Mouse (Mus musculus): ENCODE results near the gene Dcst2. TPM values are rescaled to one million over a fixed set of nuclear protein-coding genes. Genes with fewer than 3 reads are reported as not detected.

The Dcst2 gene
- total and polyA plus RNA-seq, 3 experiments: 0.06 TPM; not detected in 2

Other genes with a start within 250 kb of the Dcst2 start
- gene Pklr, start 225.8 kb upstream of the Dcst2 start, total RNA-seq (2012; rRNA removed): 41.1 and 53.2 TPM in 2 replicates
- 100 to 1,000 TPM; 133 to 185 TPM for gene Pklr, start 225.8 kb upstream of the Dcst2 start, polyA plus RNA-seq (2012; ENCODE audit: insufficient read depth in 1 of 2, insufficient read length in 2 of 2, low read depth in 1 of 2, low replicate concordance in 2 of 2, missing spikeins in 1 of 2)
- 4.0 TPM in 2 replicates for gene Hcn3, start 201.8 kb upstream of the Dcst2 start, total RNA-seq (2012; rRNA removed)
- 1 to 10 TPM in 1 of 2 experiments, not detected in 1; 7.4 TPM for gene Hcn3, start 201.8 kb upstream of the Dcst2 start, polyA plus RNA-seq (2012; ENCODE audit: insufficient read depth in 1 of 2, insufficient read length in 2 of 2, low read depth in 1 of 2, low replicate concordance in 2 of 2, missing spikeins in 1 of 2)
- gene Clk2, start 197.2 kb upstream of the Dcst2 start, total RNA-seq (2012; rRNA removed): 27.5 and 28.2 TPM in 2 replicates
- 100 to 1,000 TPM in 1 of 2 experiments, 10 to 100 TPM in 1; 83.6 to 138 TPM for gene Clk2, start 197.2 kb upstream of the Dcst2 start, polyA plus RNA-seq (2012; ENCODE audit: insufficient read depth in 1 of 2, insufficient read length in 2 of 2, low read depth in 1 of 2, low replicate concordance in 2 of 2, missing spikeins in 1 of 2)
- 78.1 and 101 TPM in 2 replicates for gene Scamp3, start 184.5 kb upstream of the Dcst2 start, total RNA-seq (2012; rRNA removed)
- 100 to 1,000 TPM in 1 of 2 experiments, not detected in 1; 287 TPM for gene Scamp3, start 184.5 kb upstream of the Dcst2 start, polyA plus RNA-seq (2012; ENCODE audit: insufficient read depth in 1 of 2, insufficient read length in 2 of 2, low read depth in 1 of 2, low replicate concordance in 2 of 2, missing spikeins in 1 of 2)
- 6.2 and 7.0 TPM in 2 replicates for gene Fam189b, start 178.8 kb upstream of the Dcst2 start, total RNA-seq (2012; rRNA removed)
- gene Fam189b, start 178.8 kb upstream of the Dcst2 start, polyA plus RNA-seq (2012; ENCODE audit: insufficient read depth in 1 of 2, insufficient read length in 2 of 2, low read depth in 1 of 2, low replicate concordance in 2 of 2, missing spikeins in 1 of 2): 10 to 100 TPM in 1 of 2 experiments, not detected in 1; 35.3 TPM
- 42.8 and 49.1 TPM in 2 replicates for gene Gba, start 159.0 kb upstream of the Dcst2 start, total RNA-seq (2012; rRNA removed)
- 10 to 100 TPM in 1 of 2 experiments, not detected in 1; 55.0 TPM for gene Gba, start 159.0 kb upstream of the Dcst2 start, polyA plus RNA-seq (2012; ENCODE audit: insufficient read depth in 1 of 2, insufficient read length in 2 of 2, low read depth in 1 of 2, low replicate concordance in 2 of 2, missing spikeins in 1 of 2)
- gene Thbs3, start 146.8 kb upstream of the Dcst2 start, total RNA-seq (2012; rRNA removed): 1.8 and 3.4 TPM in 2 replicates
- gene Thbs3, start 146.8 kb upstream of the Dcst2 start, polyA plus RNA-seq (2012; ENCODE audit: insufficient read depth in 1 of 2, insufficient read length in 2 of 2, low read depth in 1 of 2, low replicate concordance in 2 of 2, missing spikeins in 1 of 2): 1 to 10 TPM in 1 of 2 experiments, not detected in 1; 4.9 TPM
- gene Mtx1, start 134.9 kb upstream of the Dcst2 start, total RNA-seq (2012; rRNA removed): 312 and 314 TPM in 2 replicates
- gene Mtx1, start 134.9 kb upstream of the Dcst2 start, polyA plus RNA-seq (2012; ENCODE audit: insufficient read depth in 1 of 2, insufficient read length in 2 of 2, low read depth in 1 of 2, low replicate concordance in 2 of 2, missing spikeins in 1 of 2): 100 to 1,000 TPM in 1 of 2 experiments, not detected in 1; 369 TPM
- 0.04 and 0.13 TPM in 2 replicates for gene Muc1, start 132.9 kb upstream of the Dcst2 start, total RNA-seq (2012; rRNA removed)
- gene Muc1, start 132.9 kb upstream of the Dcst2 start, polyA plus RNA-seq (2012; ENCODE audit: insufficient read depth in 1 of 2, insufficient read length in 2 of 2, low read depth in 1 of 2, low replicate concordance in 2 of 2, missing spikeins in 1 of 2): 1 to 10 TPM in 1 of 2 experiments, not detected in 1; 1.1 TPM
- 171 and 180 TPM in 2 replicates for gene Krtcap2, start 116.0 kb upstream of the Dcst2 start, total RNA-seq (2012; rRNA removed)
- 100 to 1,000 TPM in 1 of 2 experiments, not detected in 1; 497 TPM for gene Krtcap2, start 116.0 kb upstream of the Dcst2 start, polyA plus RNA-seq (2012; ENCODE audit: insufficient read depth in 1 of 2, insufficient read length in 2 of 2, low read depth in 1 of 2, low replicate concordance in 2 of 2, missing spikeins in 1 of 2)
- 2.4 and 3.3 TPM in 2 replicates for gene Trim46, start 115.7 kb upstream of the Dcst2 start, total RNA-seq (2012; rRNA removed)
- gene Trim46, start 115.7 kb upstream of the Dcst2 start, polyA plus RNA-seq (2012; ENCODE audit: insufficient read depth in 1 of 2, insufficient read length in 2 of 2, low read depth in 1 of 2, low replicate concordance in 2 of 2, missing spikeins in 1 of 2): 1 to 10 TPM in 1 of 2 experiments, not detected in 1; 7.7 TPM
- gene Dpm3, start 102.6 kb upstream of the Dcst2 start, total RNA-seq (2012; rRNA removed): 246 and 271 TPM in 2 replicates
- 100 to 1,000 TPM in 1 of 2 experiments, not detected in 1; 237 TPM for gene Dpm3, start 102.6 kb upstream of the Dcst2 start, polyA plus RNA-seq (2012; ENCODE audit: insufficient read depth in 1 of 2, insufficient read length in 2 of 2, low read depth in 1 of 2, low replicate concordance in 2 of 2, missing spikeins in 1 of 2)
- 17.2 and 22.5 TPM in 2 replicates for gene Slc50a1, start 91.4 kb upstream of the Dcst2 start, total RNA-seq (2012; rRNA removed)
- gene Slc50a1, start 91.4 kb upstream of the Dcst2 start, polyA plus RNA-seq (2012; ENCODE audit: insufficient read depth in 1 of 2, insufficient read length in 2 of 2, low read depth in 1 of 2, low replicate concordance in 2 of 2, missing spikeins in 1 of 2): 10 to 100 TPM in 1 of 2 experiments, not detected in 1; 45.9 TPM
- gene Efna1, start 80.8 kb upstream of the Dcst2 start, total RNA-seq (2012; rRNA removed): not detected in 2 replicates
- not detected for gene Efna1, start 80.8 kb upstream of the Dcst2 start, polyA plus RNA-seq (2012; ENCODE audit: insufficient read depth in 1 of 2, insufficient read length in 2 of 2, low read depth in 1 of 2, low replicate concordance in 2 of 2, missing spikeins in 1 of 2)
- gene Efna3, start 39.0 kb upstream of the Dcst2 start, total RNA-seq (2012; rRNA removed): 0.54 and 0.78 TPM in 2 replicates
- gene Efna3, start 39.0 kb upstream of the Dcst2 start, polyA plus RNA-seq (2012; ENCODE audit: insufficient read depth in 1 of 2, insufficient read length in 2 of 2, low read depth in 1 of 2, low replicate concordance in 2 of 2, missing spikeins in 1 of 2): 1 to 10 TPM in 1 of 2 experiments, not detected in 1; 1.2 TPM
- gene Efna4, start 23.9 kb upstream of the Dcst2 start, total RNA-seq (2012; rRNA removed): 1.4 and 1.9 TPM in 2 replicates
- gene Efna4, start 23.9 kb upstream of the Dcst2 start, polyA plus RNA-seq (2012; ENCODE audit: insufficient read depth in 1 of 2, insufficient read length in 2 of 2, low read depth in 1 of 2, low replicate concordance in 2 of 2, missing spikeins in 1 of 2): 1 to 10 TPM in 1 of 2 experiments, not detected in 1; 4.5 TPM
- 15.3 and 16.9 TPM in 2 replicates for gene Adam15, start 12.0 kb upstream of the Dcst2 start, total RNA-seq (2012; rRNA removed)
- gene Adam15, start 12.0 kb upstream of the Dcst2 start, polyA plus RNA-seq (2012; ENCODE audit: insufficient read depth in 1 of 2, insufficient read length in 2 of 2, low read depth in 1 of 2, low replicate concordance in 2 of 2, missing spikeins in 1 of 2): 10 to 100 TPM in 1 of 2 experiments, not detected in 1; 43.2 TPM
- 0.08 TPM in 1 of 2 replicates, not detected in the other for gene Dcst1, start 3.3 kb downstream of the Dcst2 start, total RNA-seq (2012; rRNA removed)
- under 1 TPM in 1 of 2 experiments, not detected in 1; 0.29 TPM for gene Dcst1, start 3.3 kb downstream of the Dcst2 start, polyA plus RNA-seq (2012; ENCODE audit: insufficient read depth in 1 of 2, insufficient read length in 2 of 2, low read depth in 1 of 2, low replicate concordance in 2 of 2, missing spikeins in 1 of 2)
- 8.1 and 8.5 TPM in 2 replicates for gene Zbtb7b, start 32.8 kb downstream of the Dcst2 start, total RNA-seq (2012; rRNA removed)
- 10 to 100 TPM in 1 of 2 experiments, not detected in 1; 20.1 TPM for gene Zbtb7b, start 32.8 kb downstream of the Dcst2 start, polyA plus RNA-seq (2012; ENCODE audit: insufficient read depth in 1 of 2, insufficient read length in 2 of 2, low read depth in 1 of 2, low replicate concordance in 2 of 2, missing spikeins in 1 of 2)
- not detected in 2 replicates for gene Lenep, start 40.8 kb downstream of the Dcst2 start, total RNA-seq (2012; rRNA removed)
- not detected for gene Lenep, start 40.8 kb downstream of the Dcst2 start, polyA plus RNA-seq (2012; ENCODE audit: insufficient read depth in 1 of 2, insufficient read length in 2 of 2, low read depth in 1 of 2, low replicate concordance in 2 of 2, missing spikeins in 1 of 2)
- 38.0 and 42.9 TPM in 2 replicates for gene Flad1, start 49.9 kb downstream of the Dcst2 start, total RNA-seq (2012; rRNA removed)
- gene Flad1, start 49.9 kb downstream of the Dcst2 start, polyA plus RNA-seq (2012; ENCODE audit: insufficient read depth in 1 of 2, insufficient read length in 2 of 2, low read depth in 1 of 2, low replicate concordance in 2 of 2, missing spikeins in 1 of 2): 10 to 100 TPM in 1 of 2 experiments, not detected in 1; 54.2 TPM
- gene Cks1b, start 56.4 kb downstream of the Dcst2 start, total RNA-seq (2012; rRNA removed): 271 and 292 TPM in 2 replicates
- gene Cks1b, start 56.4 kb downstream of the Dcst2 start, polyA plus RNA-seq (2012; ENCODE audit: insufficient read depth in 1 of 2, insufficient read length in 2 of 2, low read depth in 1 of 2, low replicate concordance in 2 of 2, missing spikeins in 1 of 2): 100 to 1,000 TPM; 177 to 438 TPM
- gene Shc1, start 56.5 kb downstream of the Dcst2 start, total RNA-seq (2012; rRNA removed): 41.9 and 49.2 TPM in 2 replicates
- 10 to 100 TPM in 1 of 2 experiments, not detected in 1; 79.8 TPM for gene Shc1, start 56.5 kb downstream of the Dcst2 start, polyA plus RNA-seq (2012; ENCODE audit: insufficient read depth in 1 of 2, insufficient read length in 2 of 2, low read depth in 1 of 2, low replicate concordance in 2 of 2, missing spikeins in 1 of 2)
- 50.8 and 61.1 TPM in 2 replicates for gene Pygo2, start 68.2 kb downstream of the Dcst2 start, total RNA-seq (2012; rRNA removed)
- 10 to 100 TPM in 1 of 2 experiments, not detected in 1; 50.3 TPM for gene Pygo2, start 68.2 kb downstream of the Dcst2 start, polyA plus RNA-seq (2012; ENCODE audit: insufficient read depth in 1 of 2, insufficient read length in 2 of 2, low read depth in 1 of 2, low replicate concordance in 2 of 2, missing spikeins in 1 of 2)
- gene Pbxip1, start 74.7 kb downstream of the Dcst2 start, total RNA-seq (2012; rRNA removed): 4.8 and 7.6 TPM in 2 replicates
- 10 to 100 TPM in 1 of 2 experiments, not detected in 1; 10.7 TPM for gene Pbxip1, start 74.7 kb downstream of the Dcst2 start, polyA plus RNA-seq (2012; ENCODE audit: insufficient read depth in 1 of 2, insufficient read length in 2 of 2, low read depth in 1 of 2, low replicate concordance in 2 of 2, missing spikeins in 1 of 2)
- 53.6 and 63.6 TPM in 2 replicates for gene Pmvk, start 92.6 kb downstream of the Dcst2 start, total RNA-seq (2012; rRNA removed)
- 10 to 100 TPM in 1 of 2 experiments, not detected in 1; 75.7 TPM for gene Pmvk, start 92.6 kb downstream of the Dcst2 start, polyA plus RNA-seq (2012; ENCODE audit: insufficient read depth in 1 of 2, insufficient read length in 2 of 2, low read depth in 1 of 2, low replicate concordance in 2 of 2, missing spikeins in 1 of 2)
- gene Kcnn3, start 158.2 kb downstream of the Dcst2 start, total RNA-seq (2012; rRNA removed): not detected in 2 replicates
- under 1 TPM in 1 of 2 experiments, not detected in 1; 0.04 TPM for gene Kcnn3, start 158.2 kb downstream of the Dcst2 start, polyA plus RNA-seq (2012; ENCODE audit: insufficient read depth in 1 of 2, insufficient read length in 2 of 2, low read depth in 1 of 2, low replicate concordance in 2 of 2, missing spikeins in 1 of 2)